Mouse (Mus musculus): ENCODE measurements around the gene Arhgap8.
"Not testable (repeated sequence)": the region's sequence is repeated elsewhere in the genome, so short reads cannot be mapped to it uniquely, and the experiment has no call there.

DNA sequence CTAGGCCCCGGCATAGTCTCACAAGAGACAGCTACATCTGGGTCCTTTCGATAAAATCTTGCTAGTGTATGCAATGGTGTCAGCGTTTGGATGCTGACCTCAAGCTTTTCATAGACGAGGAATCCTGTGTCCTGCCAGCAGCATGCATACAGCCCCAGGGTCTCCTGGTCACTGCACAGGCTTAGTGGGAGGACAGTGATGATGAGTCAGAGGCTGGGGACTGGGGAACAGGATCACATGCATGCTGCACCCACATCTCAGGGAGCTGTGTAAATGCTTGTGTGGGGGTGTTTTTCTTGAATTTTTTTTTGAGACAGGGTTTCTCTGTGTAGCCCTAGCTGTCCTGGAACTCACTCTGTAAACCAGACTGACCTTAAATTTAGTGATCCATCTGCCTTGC lies 48.7 kb downstream of the Arhgap8 start:
- not testable (repeated sequence) for TF ChIP-seq CTCF (IDR thresholded peaks at IDR 0.05; ENCODE audit: extremely low read depth, insufficient read length, insufficient replicate concordance, low read depth, low read length); POLR2A (IDR thresholded peaks at IDR 0.05; ENCODE audit: low read depth, low read length)
